22 mouse cellular contexts compared by ENCODE assay signal in genomic region chr16:33239305-33239704, GRCm38 (mm10).
"Had no signal": no experiment of that assay in that cellular context is flagged by ENCODE, and none has a peak within 500 bp of the region (broad histone marks: within the 10 kb centered on the region; RNA-seq: fewer than 3 reads in every experiment).

No protein-coding gene starts in this region.

- ATAC-seq: hindbrain, embryonic 16.5 days; hindbrain, postnatal 0 days; inflammation-experienced regulatory T-cells, adult 6 months; intestine, embryonic 15.5 days; intestine, embryonic 16.5 days; intestine, postnatal 0 days had no signal

- DNase-seq: heart, postnatal 10 days; heart, postnatal 14 days; heart, postnatal 36 days; heart, postnatal 4 days; kidney, adult 11 months; kidney, adult 18-20 months; kidney, adult 2 months; kidney, adult 8-10 months; kidney, adult 9 months; kidney, postnatal 10 days; kidney, postnatal 14 days; kidney, postnatal 25 days; kidney, postnatal 36 days; kidney, postnatal 4 days; layer of hippocampus, adult 9-11 months; layer of hippocampus, postnatal 36 days had no signal
